Mouse (Mus musculus): ENCODE results near the gene Ube2t.

DNA sequence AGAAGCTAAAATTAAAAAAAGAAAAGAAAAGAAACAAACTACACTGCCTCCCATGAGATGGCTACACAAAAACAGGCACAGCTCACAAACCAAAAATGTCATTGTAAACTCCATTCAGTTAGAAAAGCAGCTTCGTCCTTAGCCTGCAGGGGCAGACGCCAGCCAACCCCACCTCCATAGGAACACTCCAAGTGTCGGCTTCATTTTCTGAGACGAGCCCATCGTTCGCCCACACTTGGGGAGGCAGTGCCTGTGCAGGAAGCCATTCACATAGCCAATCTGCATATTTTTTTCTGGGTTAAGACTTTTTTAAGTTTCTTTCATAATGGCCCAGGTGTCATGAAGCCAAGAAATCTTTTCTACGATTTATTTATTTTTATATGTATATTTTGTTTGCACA, 14.8 kb upstream of the Ube2t start:
- TF ChIP-seq ZNF384 (IDR thresholded peaks at IDR 0.05; ENCODE audit: low read depth, low read length) (no peak), CHD2 (IDR thresholded peaks at IDR 0.05; ENCODE audit: low read depth, low read length) (no peak)

Measured in ES-E14 (cell line).